Mouse (Mus musculus) kidney, adult 9 months (tissue): Measurements from ENCODE around the gene Gm13212.
"Not testable (repeated sequence)": the region's sequence is repeated elsewhere in the genome, so short reads cannot be mapped to it uniquely, and the experiment has no call there.

Source experiments
- DNase-seq: peaks from one replicate; pipeline ENCODE4 v3.0.0; 2022

Gm13212 gene

DNA sequence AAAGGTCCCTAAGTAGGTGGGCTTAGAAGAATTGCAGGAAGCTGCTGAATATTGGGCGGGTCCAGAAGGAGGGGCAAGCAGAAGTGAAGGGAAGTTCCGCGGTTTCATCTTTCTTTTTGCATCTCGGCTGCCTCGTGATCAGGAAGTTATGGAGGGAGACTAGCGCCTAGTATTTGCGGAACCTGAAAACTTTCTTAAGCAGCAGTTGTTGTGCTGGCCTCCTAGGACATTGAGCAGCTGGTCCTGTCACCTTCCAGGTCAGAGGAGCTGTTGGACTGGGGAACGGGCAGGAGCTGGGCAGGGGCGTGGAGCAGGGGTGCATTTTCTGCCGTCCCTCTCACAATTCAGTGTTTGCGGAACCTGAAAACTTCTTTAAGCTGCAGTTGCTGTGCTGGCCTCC is at the start of gene Gm13212:
Gene Gm13212, plus strand, starts transcription at position 89 of the 400 bp plus-strand sequence.
- not testable (repeated sequence) for DNase-seq

DNA sequence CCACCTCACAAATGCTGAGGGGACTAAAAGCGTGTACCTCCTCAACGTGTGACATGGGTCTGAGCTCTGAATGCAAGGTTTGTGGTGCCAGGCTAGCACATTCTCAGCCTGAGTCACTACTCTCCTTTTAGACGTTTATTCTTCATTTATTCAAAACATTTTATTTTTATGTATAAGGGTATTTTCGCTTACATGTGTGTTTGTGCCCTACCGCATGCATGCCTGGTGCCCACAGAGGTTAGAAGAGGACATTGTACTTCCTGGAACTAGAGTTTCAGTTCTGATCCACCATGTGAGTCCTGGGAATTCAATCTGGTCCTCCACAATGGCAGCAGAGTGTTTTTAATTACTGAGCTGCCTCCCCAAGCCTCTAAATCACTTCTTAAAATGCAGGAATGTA is 41.1 kb upstream of the Gm13212 start:
- not testable (repeated sequence) for DNase-seq

DNA sequence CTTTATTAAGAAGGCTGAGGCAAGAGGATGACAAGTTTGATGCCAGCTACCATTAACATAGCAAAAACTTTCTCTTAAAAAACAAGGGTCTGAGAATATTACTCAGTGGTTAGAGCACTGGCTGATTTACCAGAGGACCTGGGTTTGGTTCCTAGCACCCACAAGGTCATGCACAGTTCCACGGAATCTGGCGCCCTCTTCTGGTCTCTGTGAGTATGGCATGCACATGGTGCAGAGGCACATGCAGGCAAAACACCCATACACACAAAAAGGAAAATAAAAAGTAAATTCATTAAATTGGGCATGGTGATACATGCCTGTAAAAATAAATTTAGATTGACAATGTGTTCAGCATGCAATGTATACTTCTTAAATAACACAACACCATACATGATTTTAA is 39.9 kb upstream of the Gm13212 start:
- DNase-seq = not testable (repeated sequence)

DNA sequence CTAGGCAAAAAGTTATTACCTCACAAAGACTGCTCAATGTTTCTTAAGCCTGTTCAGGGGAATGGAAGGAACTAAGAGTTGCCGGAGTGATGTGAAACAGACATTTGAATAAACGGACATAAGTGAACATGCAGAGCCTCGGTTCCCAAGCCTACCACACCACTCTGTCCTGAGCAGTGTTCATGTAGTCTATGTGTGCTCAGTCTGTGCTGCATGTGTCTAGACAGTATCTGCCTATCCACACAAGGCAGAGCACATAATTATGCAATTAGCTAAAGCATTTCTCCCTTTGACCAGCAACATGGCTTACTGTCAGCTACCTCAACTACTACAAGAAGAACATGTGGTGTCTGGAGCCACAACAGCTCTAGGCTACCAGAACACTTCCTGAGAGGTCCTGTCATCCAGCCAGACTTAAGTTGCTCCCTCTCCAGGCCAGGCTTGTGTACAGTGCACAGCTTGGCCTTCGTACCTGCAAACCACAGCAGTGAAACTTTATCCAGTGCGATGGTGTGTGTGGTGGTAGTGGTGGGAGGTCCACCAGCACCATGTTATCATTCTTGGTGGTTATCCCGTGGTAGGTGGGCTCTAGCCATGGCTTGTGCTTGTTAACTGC is 39.1 kb upstream of the Gm13212 start:
- not testable (repeated sequence) for DNase-seq

- not testable (repeated sequence) for DNase-seq
Observed at GRCm38 (mm10) chr4:145546477-145546876, 38.5 kb upstream of the Gm13212 start.

GRCm38 (mm10) chr4:145556680-145557079 is 28.3 kb upstream of the Gm13212 start:
- DNase-seq = no peak

DNA sequence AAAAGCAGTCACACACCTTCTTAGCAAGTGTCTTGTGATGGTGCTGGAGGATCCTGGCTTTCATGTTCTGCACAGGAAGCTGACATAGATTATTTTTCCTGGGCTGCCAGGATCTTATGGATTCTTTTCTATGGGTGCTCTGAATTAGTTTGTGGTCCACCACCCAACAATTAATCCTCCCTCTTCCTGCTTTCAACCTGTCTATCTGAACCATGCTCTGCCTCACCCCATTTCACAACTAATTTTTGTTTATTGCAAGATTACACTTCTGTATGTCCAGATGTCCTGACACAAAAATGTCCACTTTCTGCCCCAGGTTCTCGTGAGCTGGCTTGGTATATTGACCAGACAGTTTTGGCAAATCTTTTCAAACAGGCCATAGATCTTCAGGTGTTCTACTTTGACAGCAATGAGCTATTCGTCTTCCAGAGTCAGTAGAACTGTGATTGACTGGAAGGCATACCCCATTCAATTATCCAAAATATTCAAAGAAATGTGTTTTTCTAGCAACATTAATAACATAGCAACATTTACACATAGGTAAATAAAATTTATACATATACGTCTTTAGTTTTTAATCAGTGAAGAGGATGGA is 25.4 kb upstream of the Gm13212 start:
- DNase-seq = peak; percentile 8

DNA sequence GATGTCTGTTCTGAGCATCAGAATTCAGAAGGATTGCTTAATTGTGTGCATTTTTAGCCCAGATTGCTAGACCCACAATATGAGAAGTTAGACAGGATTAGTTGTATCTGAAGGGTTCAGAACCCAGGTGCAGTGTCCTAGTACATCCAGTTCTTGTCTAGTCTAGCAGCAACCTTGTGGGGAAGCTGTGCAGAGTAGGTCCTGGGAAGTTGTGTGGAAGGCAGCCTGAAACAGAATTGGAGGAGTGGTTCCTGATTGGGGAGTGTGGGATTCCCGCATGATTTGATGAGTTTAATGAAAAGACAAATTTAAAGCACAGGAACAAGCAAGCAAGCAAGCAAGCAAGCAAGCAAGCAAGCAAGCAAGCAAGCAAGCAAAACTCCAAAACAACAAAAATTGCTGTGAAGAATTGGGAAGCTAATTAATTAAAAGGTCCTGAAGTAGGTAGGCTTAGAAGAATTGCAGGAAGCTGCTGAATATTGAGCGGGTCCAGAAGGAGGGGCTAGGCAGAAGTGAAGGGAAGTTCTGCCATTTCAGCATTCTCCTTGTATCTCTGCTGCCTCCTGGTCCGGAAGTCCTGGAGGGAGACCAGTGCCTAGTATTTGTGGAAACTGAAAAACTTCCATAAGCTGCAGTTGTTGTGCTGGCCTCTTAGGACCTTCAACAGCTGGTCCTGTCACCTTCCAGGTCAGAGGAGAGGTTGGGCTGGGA is 20.7 kb upstream of the Gm13212 start:
- no peak for DNase-seq

GRCm38 (mm10) chr4:145570461-145570860 is 14.5 kb upstream of the Gm13212 start:
- DNase-seq = not testable (repeated sequence)

DNA sequence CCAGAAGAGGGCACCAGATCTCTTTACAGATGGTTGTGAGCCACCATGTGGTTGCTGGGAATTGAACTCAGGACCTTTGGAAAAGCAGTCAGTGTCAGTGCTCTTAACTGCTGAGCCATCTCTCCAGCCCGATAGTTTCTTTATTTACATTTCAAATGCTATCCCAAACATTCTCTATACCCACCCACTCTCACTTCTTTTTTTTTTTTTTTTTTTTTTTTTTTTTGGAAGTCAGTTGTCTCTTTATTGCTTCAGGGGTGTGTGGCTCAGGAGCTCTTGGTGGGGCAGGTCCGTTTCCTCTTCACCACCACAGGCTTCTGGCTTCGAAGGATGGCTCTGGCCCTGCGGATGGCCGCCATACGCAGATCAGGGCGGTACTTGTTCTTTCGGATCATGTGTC is 8.3 kb upstream of the Gm13212 start:
- DNase-seq = not testable (repeated sequence)

DNA sequence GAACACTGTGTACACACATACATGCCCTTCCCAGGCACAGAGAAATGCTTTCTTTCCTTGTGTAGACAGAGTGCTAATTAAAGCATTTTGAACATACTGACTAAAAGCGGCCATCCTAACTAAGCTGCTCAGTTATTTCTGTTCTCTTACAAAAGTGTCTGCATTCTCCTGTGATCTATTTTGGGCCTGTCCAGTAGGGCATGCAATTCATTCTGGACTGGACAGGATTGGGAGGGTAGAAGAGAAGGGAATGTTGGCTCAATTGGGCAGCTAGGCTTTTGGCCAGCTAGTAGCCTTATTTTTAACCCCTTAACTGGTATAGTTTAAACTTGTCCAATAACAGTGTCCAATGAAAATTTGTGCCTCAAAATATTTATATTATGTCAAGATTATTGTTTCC is 4.6 kb upstream of the Gm13212 start:
- DNase-seq = not testable (repeated sequence)

GRCm38 (mm10) chr4:145586046-145586445 is 1.1 kb downstream of the Gm13212 start:
- not testable (repeated sequence) for DNase-seq

GRCm38 (mm10) chr4:145594183-145594582 is 9.2 kb downstream of the Gm13212 start:
- DNase-seq = not testable (repeated sequence)

DNA sequence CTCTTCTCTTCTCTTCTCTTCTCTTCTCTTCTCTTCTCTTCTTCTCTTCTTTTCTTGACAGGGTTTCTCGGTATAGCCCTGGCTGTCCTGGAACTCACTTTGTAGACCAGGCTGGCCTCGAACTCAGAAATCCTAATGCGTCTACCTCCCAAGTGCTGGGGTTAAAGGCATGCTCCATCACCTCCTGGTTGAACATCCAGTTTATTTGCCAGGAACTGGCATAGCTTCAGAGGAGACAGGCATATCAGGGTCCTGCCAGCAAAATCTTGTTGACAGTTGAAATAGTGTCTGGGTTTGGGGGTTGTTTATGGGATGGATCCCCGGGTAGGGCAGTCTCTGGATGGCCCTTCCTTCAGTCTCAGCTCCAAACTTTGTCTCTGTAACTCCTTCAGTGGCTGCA is 9.8 kb downstream of the Gm13212 start:
- not testable (repeated sequence) for DNase-seq

DNA sequence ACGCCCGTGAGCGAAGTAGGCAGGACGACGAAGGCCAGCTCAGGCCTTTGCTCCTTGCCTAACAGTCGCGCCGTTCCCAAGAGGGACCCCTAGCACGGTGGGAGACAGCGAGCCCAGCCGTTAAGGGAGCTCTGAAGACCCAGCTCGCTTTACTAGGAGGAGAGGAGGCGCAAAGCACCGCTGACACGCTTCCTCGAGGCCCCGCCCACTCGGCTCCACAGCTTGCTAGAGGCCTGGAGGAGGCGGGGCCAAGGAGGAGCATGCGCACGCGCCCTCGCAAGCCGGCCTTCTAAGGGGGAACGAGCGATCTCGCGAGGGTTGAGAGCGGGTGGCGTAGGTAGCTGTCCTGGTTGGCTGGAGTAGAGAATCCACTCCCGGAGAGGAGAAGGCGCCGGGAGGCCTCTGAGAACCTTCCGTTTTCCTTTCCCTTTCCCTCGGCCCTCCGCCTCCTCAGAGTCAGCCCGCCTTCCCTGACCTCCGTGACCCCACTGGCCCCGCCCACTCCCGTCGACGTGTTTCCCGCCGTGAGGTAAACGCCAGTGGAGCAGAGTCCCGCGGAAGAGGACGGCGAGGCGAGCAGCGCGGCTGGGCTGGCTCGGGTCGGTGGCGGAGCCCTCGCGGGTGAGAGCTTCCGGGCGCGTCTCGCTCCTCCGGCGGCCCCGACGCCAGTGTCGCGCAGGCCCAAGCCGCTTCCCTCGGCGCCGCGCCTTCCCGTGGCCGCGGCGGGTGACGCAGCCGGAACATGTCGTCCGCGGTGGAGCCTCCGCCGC is 55.6 kb downstream of the Gm13212 start:
- not testable (repeated sequence) for DNase-seq

GRCm38 (mm10) chr4:145670385-145670784 is 85.4 kb downstream of the Gm13212 start, which contains the start of gene Zfp980:
Gene Zfp980, plus strand, starts transcription at chr4:145670685.
- DNase-seq = not testable (repeated sequence)

DNA sequence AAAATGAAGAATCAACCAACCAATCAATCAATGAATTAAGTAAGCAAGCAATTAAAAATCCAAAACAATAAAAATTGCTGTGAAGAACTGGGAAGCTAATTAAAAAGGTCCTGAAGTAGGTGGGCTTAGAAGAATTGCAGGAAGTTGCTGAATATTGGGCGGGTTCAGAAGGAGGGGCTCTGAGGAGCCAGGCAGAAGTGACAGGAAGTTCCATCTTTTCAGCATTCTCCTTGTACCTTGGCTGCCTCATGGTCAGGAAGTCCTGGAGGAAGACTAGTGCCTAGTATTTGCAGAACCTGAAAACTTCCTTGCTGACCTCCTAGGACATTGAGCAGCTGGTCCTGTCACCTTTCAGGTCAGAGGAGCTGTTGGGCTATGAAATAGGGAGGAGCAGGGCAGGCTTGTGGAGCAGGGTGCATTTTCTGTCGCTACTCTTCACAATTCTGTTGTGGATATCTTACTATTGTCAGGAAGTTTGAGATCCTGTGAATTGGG is 89.4 kb downstream of the Gm13212 start:
- not testable (repeated sequence) for DNase-seq
